Mouse (Mus musculus) MEL (cell line): ENCODE measurements around the gene Magt1. TPM values are rescaled to one million over a fixed set of nuclear protein-coding genes. Genes with fewer than 3 reads are reported as not detected.
A peak's percentile ranks its signal among the peaks of the same experiment; 100 is the strongest.

Experiments used
- DNase-seq: peaks from one replicate; pipeline ENCODE4 v3.0.0; 2011; ENCODE audit warnings: low read depth, low spot score
- H3K27ac ChIP-seq: 2 replicates; pipeline ENCODE4 v1.5.1; 2012; ENCODE audit warnings: low read depth, mild to moderate bottlenecking, control low read depth, low read length, moderate library complexity; ENCODE audit not compliant: control insufficient read depth
- H3K27me3 ChIP-seq, 2 experiments: fragments of 150-350 bp in 1 of 2; sonication (generic) in 1 of 2; 2 replicates each; pipeline ENCODE4 v1.6.1; 2012; ENCODE audit warnings: low read length in 2 of 2, mild to moderate bottlenecking in 2 of 2, improper control_type of control experiment in 1 of 2, moderate library complexity in 1 of 2; ENCODE audit not compliant: insufficient read depth in 2 of 2, control insufficient read depth in 1 of 2
- H3K36me3 ChIP-seq, 2 experiments: 2 replicates each; pipeline ENCODE4 v1.6.1; 2012 to 2014; ENCODE audit warnings: low read length in 2 of 2, improper control_type of control experiment in 1 of 2, inconsistent platforms in 1 of 2, mild to moderate bottlenecking in 1 of 2; ENCODE audit not compliant: insufficient read depth in 2 of 2, control insufficient read depth in 1 of 2
- H3K4me1 ChIP-seq, 2 experiments: fragments of 150-350 bp in 1 of 2; sonication (generic) in 1 of 2; 2 replicates each; pipeline ENCODE4 v1.6.1; 2012; ENCODE audit warnings: low read length in 2 of 2, improper control_type of control experiment in 1 of 2, mild to moderate bottlenecking in 1 of 2; ENCODE audit not compliant: insufficient read depth in 2 of 2, control insufficient read depth in 1 of 2
- H3K4me3 ChIP-seq, 2 experiments: fragments of 150-350 bp in 1 of 2; sonication (generic) in 1 of 2; 2 replicates each; pipeline ENCODE4 v1.5.1; 2012; ENCODE audit warnings: low read depth in 2 of 2, low read length in 2 of 2, mild to moderate bottlenecking in 2 of 2, moderate library complexity in 2 of 2, control low read depth in 1 of 2, improper control_type of control experiment in 1 of 2; ENCODE audit not compliant: control insufficient read depth in 1 of 2, insufficient read depth in 1 of 2
- H3K79me2 ChIP-seq: 2 replicates; pipeline ENCODE4 v1.6.1; 2012; ENCODE audit warnings: mild to moderate bottlenecking, low read length, moderate library complexity; ENCODE audit not compliant: control insufficient read depth, poor library complexity, insufficient read depth
- H3K9ac ChIP-seq: 2 replicates; pipeline ENCODE4 v1.6.1; 2012; ENCODE audit warnings: low read depth, mild to moderate bottlenecking, control low read depth, low read length, moderate library complexity; ENCODE audit not compliant: control insufficient read depth, poor library complexity, severe bottlenecking
- H3K9me3 ChIP-seq: fragments of 150-350 bp; sonication (generic); replicated peaks from 2 replicates; pipeline ENCODE4 v1.6.1; 2012; ENCODE audit warnings: mild to moderate bottlenecking, low read length, improper control_type of control experiment, moderate library complexity; ENCODE audit not compliant: insufficient read depth
- BHLHE40 ChIP-seq: IDR thresholded peaks from 2 replicates; pipeline ENCODE4 v1.6.1; 2012; ENCODE audit warnings: low read depth, mild to moderate bottlenecking, inconsistent platforms, low read length, improper control_type of control experiment, borderline replicate concordance
- CHD1 ChIP-seq: IDR thresholded peaks from 2 replicates; pipeline ENCODE4 v1.6.1; 2012; ENCODE audit warnings: low read depth, mild to moderate bottlenecking, inconsistent platforms, low read length, improper control_type of control experiment
- CHD2 ChIP-seq: IDR thresholded peaks from 2 replicates; pipeline ENCODE4 v1.6.1; 2011; ENCODE audit warnings: low read length, improper control_type of control experiment
- CTCF ChIP-seq, 3 experiments: IDR thresholded peaks in 2 of 3; conservative IDR thresholded peaks in 1 of 3; 2 replicates each; pipeline ENCODE4 v1.5.1; 2011 to 2012; ENCODE audit warnings: low read length in 3 of 3, low read depth in 2 of 3, mild to moderate bottlenecking in 2 of 3, improper control_type of control experiment in 1 of 3, inconsistent platforms in 1 of 3, mixed read lengths in 1 of 3, moderate library complexity in 1 of 3; ENCODE audit not compliant: control insufficient read depth in 1 of 3, insufficient read depth in 1 of 3, poor library complexity in 1 of 3, severe bottlenecking in 1 of 3
- E2F4 ChIP-seq: IDR thresholded peaks from 2 replicates; pipeline ENCODE4 v1.6.1; 2011; ENCODE audit warnings: low read depth, low read length, improper control_type of control experiment, borderline replicate concordance
- ELF1 ChIP-seq: IDR thresholded peaks from 2 replicates; pipeline ENCODE4 v1.6.1; 2014; ENCODE audit warnings: low read depth, mild to moderate bottlenecking, inconsistent platforms, low read length, improper control_type of control experiment, moderate library complexity
- EP300 ChIP-seq, 2 experiments: IDR thresholded peaks; 2 replicates each; pipeline ENCODE4 v1.6.1; 2011; ENCODE audit warnings: improper control_type of control experiment in 2 of 2, low read length in 2 of 2, low read depth in 1 of 2, mild to moderate bottlenecking in 1 of 2
- GABPA ChIP-seq: IDR thresholded peaks from 2 replicates; pipeline ENCODE4 v1.6.1; 2012; ENCODE audit warnings: low read depth, mild to moderate bottlenecking, inconsistent platforms, low read length, improper control_type of control experiment, moderate library complexity
- GATA1 ChIP-seq: IDR thresholded peaks from 2 replicates; pipeline ENCODE4 v1.6.1; 2011; ENCODE audit warnings: low read depth, low read length, improper control_type of control experiment
- HCFC1 ChIP-seq: IDR thresholded peaks from 2 replicates; pipeline ENCODE4 v1.6.1; 2012; ENCODE audit warnings: low read depth, mild to moderate bottlenecking, inconsistent platforms, low read length, improper control_type of control experiment, moderate library complexity
- KAT2A ChIP-seq: conservative IDR thresholded peaks from 2 replicates; pipeline ENCODE4 v1.6.1; 2012; ENCODE audit warnings: low read depth, low read length, improper control_type of control experiment, inconsistent platforms
- MAFK ChIP-seq: IDR thresholded peaks from 2 replicates; pipeline ENCODE4 v1.6.1; 2011; ENCODE audit warnings: low read depth, mild to moderate bottlenecking, low read length, improper control_type of control experiment, borderline replicate concordance
- MAX ChIP-seq: IDR thresholded peaks from 2 replicates; pipeline ENCODE4 v1.6.1; 2011; ENCODE audit warnings: low read length, improper control_type of control experiment
- MAZ ChIP-seq: IDR thresholded peaks from 2 replicates; pipeline ENCODE4 v1.6.1; 2012; ENCODE audit warnings: low read depth, mild to moderate bottlenecking, inconsistent platforms, low read length, improper control_type of control experiment
- MEF2A ChIP-seq: IDR thresholded peaks from 2 replicates; pipeline ENCODE4 v1.6.1; 2014; ENCODE audit warnings: low read depth, mild to moderate bottlenecking, inconsistent platforms, low read length, improper control_type of control experiment; ENCODE audit not compliant: poor library complexity, insufficient replicate concordance, severe bottlenecking; ENCODE audit errors: extremely low read depth
- MXI1 ChIP-seq: IDR thresholded peaks from 2 replicates; pipeline ENCODE4 v1.6.1; 2011; ENCODE audit warnings: mild to moderate bottlenecking, low read depth, low read length, improper control_type of control experiment
- MYB ChIP-seq: IDR thresholded peaks from 2 replicates; pipeline ENCODE4 v1.6.1; 2011; ENCODE audit warnings: mild to moderate bottlenecking, low read depth, low read length, improper control_type of control experiment
- MYC ChIP-seq: IDR thresholded peaks from 2 replicates; pipeline ENCODE4 v1.6.1; 2011; ENCODE audit warnings: low read depth, mild to moderate bottlenecking, low read length, improper control_type of control experiment, moderate library complexity
- NELFE ChIP-seq: IDR thresholded peaks from 2 replicates; pipeline ENCODE4 v1.6.1; 2011; ENCODE audit warnings: low read depth, low read length, improper control_type of control experiment
- NRF1 ChIP-seq: IDR thresholded peaks from 2 replicates; pipeline ENCODE4 v1.6.1; 2014; ENCODE audit warnings: low read depth, mild to moderate bottlenecking, inconsistent platforms, low read length, improper control_type of control experiment, moderate library complexity; ENCODE audit not compliant: poor library complexity, insufficient read depth, severe bottlenecking
- POLR2A ChIP-seq, 2 experiments: IDR thresholded peaks; 2 replicates each; pipeline ENCODE4 v1.6.1; 2011 to 2012; ENCODE audit warnings: low read length in 2 of 2, mild to moderate bottlenecking in 2 of 2, control low read depth in 1 of 2, improper control_type of control experiment in 1 of 2, low read depth in 1 of 2, moderate library complexity in 1 of 2; ENCODE audit not compliant: control insufficient read depth in 1 of 2, insufficient read depth in 1 of 2, poor library complexity in 1 of 2
- POLR2AphosphoS2 ChIP-seq: IDR thresholded peaks from 2 replicates; pipeline ENCODE4 v1.6.1; 2011; ENCODE audit warnings: low read length, improper control_type of control experiment
- POLR2AphosphoS5 ChIP-seq: IDR thresholded peaks from 2 replicates; pipeline ENCODE4 v1.6.1; 2012; ENCODE audit warnings: low read depth, borderline replicate concordance, mild to moderate bottlenecking, inconsistent platforms, low read length, moderate library complexity, mixed read lengths
- RAD21 ChIP-seq: IDR thresholded peaks from 2 replicates; pipeline ENCODE4 v1.6.1; 2011; ENCODE audit warnings: mild to moderate bottlenecking, low read depth, low read length, improper control_type of control experiment
- RCOR1 ChIP-seq: IDR thresholded peaks from 2 replicates; pipeline ENCODE4 v1.6.1; 2012; ENCODE audit warnings: low read depth, mild to moderate bottlenecking, inconsistent platforms, low read length, improper control_type of control experiment
- SIN3A ChIP-seq: IDR thresholded peaks from 2 replicates; pipeline ENCODE4 v1.6.1; 2012; ENCODE audit warnings: low read length, improper control_type of control experiment, inconsistent platforms
- SMC3 ChIP-seq: IDR thresholded peaks from 2 replicates; pipeline ENCODE4 v1.6.1; 2011; ENCODE audit warnings: low read depth, low read length, improper control_type of control experiment
- TAL1 ChIP-seq: IDR thresholded peaks from 2 replicates; pipeline ENCODE4 v1.6.1; 2012; ENCODE audit warnings: mild to moderate bottlenecking, inconsistent platforms, low read length, moderate library complexity, mixed read lengths
- TBP ChIP-seq: IDR thresholded peaks from 2 replicates; pipeline ENCODE4 v1.8.0; 2011; ENCODE audit warnings: low read depth, low read length, improper control_type of control experiment
- TCF12 ChIP-seq: IDR thresholded peaks from 2 replicates; pipeline ENCODE4 v1.6.1; 2014; ENCODE audit warnings: low read depth, mild to moderate bottlenecking, inconsistent platforms, low read length, improper control_type of control experiment, moderate library complexity
- UBTF ChIP-seq: IDR thresholded peaks from 2 replicates; pipeline ENCODE4 v1.6.1; 2012; ENCODE audit warnings: low read depth, mild to moderate bottlenecking, inconsistent platforms, low read length, improper control_type of control experiment, moderate library complexity, borderline replicate concordance; ENCODE audit not compliant: insufficient read depth
- USF2 ChIP-seq, 2 experiments: IDR thresholded peaks; 2 replicates each; pipeline ENCODE4 v1.6.1; 2011 to 2012; ENCODE audit warnings: improper control_type of control experiment in 2 of 2, low read length in 2 of 2, borderline replicate concordance in 1 of 2, inconsistent platforms in 1 of 2, low read depth in 1 of 2, mild to moderate bottlenecking in 1 of 2; ENCODE audit not compliant: insufficient read depth in 1 of 2
- ZC3H11A ChIP-seq: IDR thresholded peaks from 2 replicates; pipeline ENCODE4 v1.6.1; 2012; ENCODE audit warnings: low read depth, mild to moderate bottlenecking, inconsistent platforms, low read length, improper control_type of control experiment
- ZKSCAN1 ChIP-seq: IDR thresholded peaks from 2 replicates; pipeline ENCODE4 v1.6.1; 2012; ENCODE audit warnings: low read depth, mild to moderate bottlenecking, inconsistent platforms, low read length, improper control_type of control experiment, moderate library complexity
- ZMIZ1 ChIP-seq: IDR thresholded peaks from 2 replicates; pipeline ENCODE4 v1.6.1; 2012; ENCODE audit warnings: low read depth, mild to moderate bottlenecking, inconsistent platforms, low read length, improper control_type of control experiment, moderate library complexity
- ZNF384 ChIP-seq: IDR thresholded peaks from 2 replicates; pipeline ENCODE4 v1.6.1; 2012; ENCODE audit warnings: low read depth, mild to moderate bottlenecking, inconsistent platforms, low read length, improper control_type of control experiment
- polyA plus RNA-seq, 2 experiments: library from polyadenylated mRNA; stranded (reverse) in 1 of 2; unstranded in 1 of 2; fragments of >175 nt in 1 of 2; fragments of >200 nt in 1 of 2; gene quantifications; 2 replicates each; pipeline versions ENCODE4 v1.2.1 to v1.2.4; 2012; ENCODE audit warnings: low replicate concordance in 2 of 2, low read depth in 1 of 2; ENCODE audit not compliant: insufficient read length in 2 of 2, insufficient read depth in 1 of 2, missing spikeins in 1 of 2
- total RNA-seq: library from RNA; depleted of rRNA; stranded (reverse); fragments of 300-350 nt; gene quantifications from 2 replicates; pipeline ENCODE4 v1.2.3, GENCODE M21; 2012

Gene Magt1
- total and polyA plus RNA-seq, 3 experiments, result 34.3 to 36.2 TPM; not detected in 1

DNA sequence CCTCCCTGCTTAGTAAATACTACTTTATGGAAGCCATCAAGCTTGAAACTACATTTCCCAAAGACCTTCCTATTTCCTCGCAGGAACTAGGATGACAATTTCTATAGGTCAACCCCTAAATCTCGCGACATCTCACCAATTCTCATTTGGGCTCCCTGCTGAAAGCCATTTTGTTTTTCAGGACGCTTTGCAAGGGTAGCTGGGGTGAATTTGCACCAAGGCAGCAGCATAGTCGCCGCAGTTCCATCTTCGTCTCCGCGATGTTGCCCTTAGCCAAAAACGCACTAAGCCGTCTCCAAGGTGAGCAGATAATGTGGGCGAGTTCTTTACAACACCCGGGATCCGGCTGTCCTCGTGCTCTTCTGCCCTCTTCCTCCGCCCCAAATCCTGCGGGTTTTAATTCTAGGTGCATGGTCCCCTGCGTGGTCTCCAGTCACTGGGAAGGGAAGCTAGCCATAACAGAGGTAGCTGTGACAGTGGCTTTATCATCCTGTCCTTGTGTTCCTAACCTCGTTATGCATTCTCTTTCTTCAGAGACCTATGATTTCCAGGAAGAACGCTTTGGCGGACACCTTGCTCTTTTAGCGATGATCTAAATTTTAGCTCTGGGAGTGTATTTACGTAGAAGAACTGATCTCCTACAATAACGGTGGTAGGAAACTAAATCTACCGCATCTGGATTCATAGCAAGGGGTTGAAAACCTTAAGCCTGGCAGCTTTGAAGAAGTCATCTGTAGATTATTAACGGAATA is 4.0 kb upstream of the Magt1 start, which contains the start of gene Cox7b:
Cox7b (plus strand) TSS at position 130 of the 752 bp plus-strand sequence.
- peak within 1 kb of the TSS; percentile 96 for H3K27ac ChIP-seq
- DNase-seq, result peak; percentile 92
- TF ChIP-seq ZMIZ1 (peak; percentile 56; the same call in 1 of the 2 replicates), CHD1 (0 out of 2 replicates have a peak, but pooled peaks have one; percentile 83), SMC3 (no peak), MEF2A (no peak), BHLHE40 (no peak), RAD21 (no peak), MAFK (no peak), HCFC1 (peak; percentile 94), ZNF384 (no peak; the same call in 1 of the 2 replicates), TCF12 (peak; percentile 56; the same call in 1 of the 2 replicates), TAL1 (no peak), SIN3A (peak; percentile 78), ELF1 (peak; percentile 82), E2F4 (no peak), UBTF (no peak), NRF1 (no peak), USF2 (IDR thresholded peaks at IDR 0.05; ENCODE audit: borderline replicate concordance in 1 of 2, insufficient read depth in 1 of 2, low read depth in 1 of 2, low read length in 2 of 2) (no peak), MAZ (no peak), GATA1 (no peak), ZKSCAN1 (no peak), RCOR1 (no peak), POLR2AphosphoS5 (no peak), NELFE (peak; percentile 83), MAX (0 out of 2 replicates have a peak, but pooled peaks have one; percentile 12), CHD2 (peak; percentile 95), KAT2A (peak; percentile 71), TBP (peak; percentile 56), MYB (no peak), POLR2AphosphoS2 (peak; percentile 89), MXI1 (peak; percentile 88), POLR2A (IDR thresholded peaks at IDR 0.05; ENCODE audit: control insufficient read depth in 1 of 2, insufficient read depth in 1 of 2, low read depth in 1 of 2, low read length in 2 of 2, poor library complexity in 1 of 2) (peak; percentile 49 to 88; a peak in 2 of 4 replicates), GABPA (no peak), EP300 (IDR thresholded peaks at IDR 0.05; ENCODE audit: low read depth in 1 of 2, low read length in 2 of 2) (no peak), ZC3H11A (no peak), MYC (peak; percentile 85), CTCF (IDR thresholded peaks at IDR 0.05 in 2 of 3, conservative IDR thresholded peaks at IDR 0.05 in 1 of 3; ENCODE audit: control insufficient read depth in 1 of 3, insufficient read depth in 1 of 3, low read depth in 2 of 3, low read length in 3 of 3, poor library complexity in 1 of 3, severe bottlenecking in 1 of 3) (no peak)

More for the DNA sequence above, 4.0 kb upstream of the Magt1 start, which contains the start of gene Cox7b:
- peaks cover 30% of the 10 kb centered on the region for H3K79me2 ChIP-seq
- no peaks in the 10 kb centered on the region for H3K27me3 ChIP-seq
- H3K9me3 ChIP-seq, result no peaks in the 10 kb centered on the region
- H3K4me3 ChIP-seq, result peak within 1 kb of the TSS; percentile 75 to 96
- H3K9ac ChIP-seq, result peak within 1 kb of the TSS; percentile 86
- H3K36me3 ChIP-seq, result peaks cover 9 to 19% of the 10 kb centered on the region in 2 experiments
- H3K4me1 ChIP-seq, result peaks cover 3 to 6% of the 10 kb centered on the region in 2 experiments; a peak in 3 of 4 replicates
